Mouse (Mus musculus) heart, adult 11 months (tissue): ENCODE results near the gene Lss.

Source experiments
- DNase-seq: peaks from one replicate; pipeline ENCODE4 v3.0.0; 2022

Gene Lss

GRCm38 (mm10) chr10:76569996-76570685 is 38.8 kb downstream of the Lss start:
- DNase-seq, result no peak

GRCm38 (mm10) chr10:76571070-76571469 is 39.7 kb downstream of the Lss start:
- DNase-seq, result no peak

- DNase-seq, result no peak
Observed at GRCm38 (mm10) chr10:76572151-76572550, 40.8 kb downstream of the Lss start.

- no peak for DNase-seq
Observed at GRCm38 (mm10) chr10:76575374-76575773, 44.0 kb downstream of the Lss start, which contains the start of gene Ftcd. Gene Ftcd, plus strand, starts transcription at chr10:76575648.

- DNase-seq, result no peak
Observed at GRCm38 (mm10) chr10:76576920-76577319, 45.5 kb downstream of the Lss start.

GRCm38 (mm10) chr10:76584138-76584537 is 52.8 kb downstream of the Lss start:
- no peak for DNase-seq

- peak; percentile 95 for DNase-seq
Observed at GRCm38 (mm10) chr10:76586190-76586589, 54.8 kb downstream of the Lss start.

GRCm38 (mm10) chr10:76590197-76590596 is 58.8 kb downstream of the Lss start:
- DNase-seq, result no peak

- DNase-seq, result peak; percentile 91
Observed at GRCm38 (mm10) chr10:76596338-76596737, 65.0 kb downstream of the Lss start.

GRCm38 (mm10) chr10:76602690-76603089 is 71.3 kb downstream of the Lss start:
- DNase-seq, result no peak
